Mouse (Mus musculus) lung, adult 2 months (tissue): Measurements from ENCODE around the gene Gstm4. TPM values are rescaled to one million over a fixed set of nuclear protein-coding genes. Genes with fewer than 3 reads are reported as not detected.
A peak's percentile ranks its signal among the peaks of the same experiment; 100 is the strongest.
"Not testable (repeated sequence)": the region's sequence is repeated elsewhere in the genome, so short reads cannot be mapped to it uniquely, and the experiment has no call there.

Experiments used
- DNase-seq: peaks from one replicate; pipeline ENCODE4 v3.0.0; 2022
- H3K4me1 ChIP-seq: fragments of 200-500 bp; 2 replicates; pipeline ENCODE4 v1.6.1; 2011; ENCODE audit warnings: low read length; ENCODE audit not compliant: control insufficient read depth, insufficient read depth
- H3K4me3 ChIP-seq: fragments of 200-500 bp; replicated peaks from 2 replicates; pipeline ENCODE3; 2011; ENCODE audit warnings: low read depth, mild to moderate bottlenecking, control low read depth, low read length; ENCODE audit errors: extremely low read depth
- CTCF ChIP-seq: fragments of 200-500 bp; IDR thresholded peaks from 2 replicates; pipeline ENCODE4 v1.5.1; 2011; ENCODE audit warnings: mild to moderate bottlenecking, low read length, control low read depth; ENCODE audit not compliant: insufficient read depth
- POLR2A ChIP-seq: fragments of 200-500 bp; IDR thresholded peaks from 2 replicates; pipeline ENCODE4 v1.6.1; 2011; ENCODE audit warnings: low read depth, mild to moderate bottlenecking, control low read depth, low read length, borderline replicate concordance; ENCODE audit errors: extremely low read depth
- WGBS: fragments of 180-500 bp; shearing (Covaris S2); methylation state at CpG from one replicate; pipeline ENCODE4 v1.1.7; 2018; 5-methylcytosine and 5-hydroxymethylcytosine counted together
- polyA plus RNA-seq: library from polyadenylated mRNA; depleted of rRNA; stranded (reverse); fragments of >200 nt; gene quantifications from 2 replicates; pipeline ENCODE4 v1.2.3, GENCODE M21; 2012

The Gstm4 gene
- polyA plus RNA-seq, 1 experiment: 17.9 TPM

DNA sequence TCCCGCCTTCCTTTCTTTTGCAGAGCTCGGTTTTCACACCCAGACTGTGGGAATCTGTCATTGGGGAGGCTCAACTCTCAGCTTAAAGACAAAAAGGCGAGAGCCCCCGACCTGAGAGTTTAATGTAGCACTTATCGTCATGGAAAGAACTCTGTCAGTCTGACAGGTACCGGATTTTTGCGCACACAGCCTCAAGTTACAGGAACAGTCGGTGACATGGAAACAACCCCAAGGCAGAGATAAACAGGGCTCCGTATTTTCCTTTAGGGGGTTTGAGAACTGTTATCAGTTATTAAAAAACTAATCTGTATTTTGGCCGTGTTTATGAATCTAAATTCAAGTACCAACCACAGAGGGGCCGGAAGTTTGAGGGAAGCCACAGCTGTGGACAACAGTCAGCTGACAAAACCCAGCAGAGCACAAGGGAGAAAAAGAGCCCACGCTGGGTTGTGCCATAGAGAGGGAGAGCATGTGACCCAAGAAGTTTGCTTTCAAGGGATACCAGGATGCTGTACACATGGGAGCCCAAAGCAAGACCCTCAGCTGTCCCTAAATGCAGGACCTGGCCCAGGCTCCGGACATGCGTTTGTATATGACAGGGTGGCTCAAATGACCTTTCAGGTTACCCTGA lies 26.4 kb downstream of the Gstm4 start:
- no peak for DNase-seq
- H3K4me3 ChIP-seq: peak overlapping the region; percentile 37
- WGBS: 10% methylated on average over 14 of the region's 14 CpGs
- H3K4me1 ChIP-seq: peaks cover 31% of the 10 kb centered on the region
- TF ChIP-seq POLR2A (no peak), CTCF (no peak)

DNA sequence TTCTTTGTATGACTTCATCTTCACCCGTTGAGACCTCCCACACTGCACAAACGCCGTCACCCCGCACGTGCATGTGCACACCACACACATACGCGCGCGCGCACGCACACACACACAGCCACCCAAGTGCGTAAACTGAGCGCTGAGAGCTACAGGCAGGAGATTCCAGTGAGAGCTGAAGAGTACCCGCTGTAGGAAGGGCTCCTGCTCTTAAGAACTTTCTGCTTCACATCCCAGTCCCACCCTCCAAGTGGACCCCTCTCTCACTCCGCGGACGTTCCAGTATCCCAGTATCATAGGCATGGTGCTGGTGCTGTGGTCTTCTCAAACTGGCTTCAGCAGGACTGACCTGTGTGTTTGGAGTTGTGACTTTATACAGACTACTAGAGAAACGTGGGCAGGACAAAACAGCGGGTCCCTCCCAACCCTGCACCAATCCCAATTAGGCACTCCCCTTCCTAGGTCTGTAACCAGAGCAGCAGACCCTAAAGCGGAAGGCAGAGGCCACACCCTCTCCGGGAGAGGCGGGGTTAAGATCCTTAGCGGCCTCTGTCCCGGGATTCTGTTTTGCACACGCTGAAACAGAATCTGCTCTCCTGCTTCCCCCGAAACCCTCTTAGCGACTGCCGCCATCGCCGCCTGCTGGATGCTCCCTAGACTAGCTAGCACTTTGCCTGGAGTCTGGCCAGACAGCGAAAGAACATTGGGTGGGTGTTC lies 27.1 kb downstream of the Gstm4 start, which contains the start of gene Gstm1:
Gene Gstm1, minus strand, starts transcription at position 501 of the 717 bp plus-strand sequence.
- peak within 1 kb of the TSS; percentile 74 for H3K4me3 ChIP-seq
- WGBS: under 1% methylated on average over 31 of the region's 31 CpGs
- peak; percentile 91 for DNase-seq
- peaks cover 33% of the 10 kb centered on the region for H3K4me1 ChIP-seq
- TF ChIP-seq CTCF (peak; percentile 80), POLR2A (peak; percentile 98)

DNA sequence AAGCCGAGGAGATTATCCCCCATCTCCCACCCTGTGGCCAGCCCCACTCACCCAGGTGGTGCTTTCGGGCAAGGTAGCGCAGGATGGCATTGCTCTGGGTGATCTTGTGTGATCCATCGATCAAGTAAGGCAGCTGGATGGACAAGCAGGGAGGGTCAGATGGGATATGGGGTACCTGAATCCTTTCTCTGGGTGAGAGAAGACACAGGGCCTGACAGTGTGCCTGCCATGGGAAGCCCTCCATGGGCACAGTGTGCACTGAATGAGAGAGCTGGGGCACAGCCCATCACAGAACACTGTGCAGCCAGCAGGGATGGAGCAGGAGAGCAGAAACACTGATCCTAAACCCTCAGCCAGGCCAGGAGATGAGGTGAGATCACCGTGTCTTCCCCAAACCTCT lies 28.2 kb downstream of the Gstm4 start:
- 86% methylated on average over 5 of the region's 5 CpGs for WGBS
- Histone ChIP-seq H3K4me3 (peak overlapping the region; percentile 11), H3K4me1 (peaks cover 31% of the 10 kb centered on the region)
- DNase-seq: not testable (repeated sequence)

DNA sequence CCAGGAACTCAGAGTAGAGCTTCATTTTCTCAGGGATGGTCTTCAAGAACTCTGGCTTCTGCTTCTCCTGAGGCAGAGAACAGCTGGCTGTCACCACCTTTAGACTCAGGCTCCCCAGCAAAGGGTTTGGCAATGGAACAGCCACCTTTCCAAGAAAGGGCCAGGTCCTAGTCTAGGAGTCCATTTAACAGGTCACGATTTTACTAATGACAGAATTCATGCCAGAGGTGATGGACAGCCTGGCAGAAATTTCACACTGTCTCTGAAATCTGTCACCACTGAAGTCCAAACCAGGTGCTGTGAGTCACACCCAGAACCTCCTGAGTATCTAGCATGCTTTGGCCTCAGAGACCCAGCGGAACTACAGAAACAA lies 29.7 kb downstream of the Gstm4 start:
- H3K4me1 ChIP-seq: peaks cover 34% of the 10 kb centered on the region
- H3K4me3 ChIP-seq: no peak overlapping the region
- TF ChIP-seq CTCF (no peak), POLR2A (no peak)
- DNase-seq: no peak
- 81% methylated on average over 2 of the region's 2 CpGs for WGBS

DNA sequence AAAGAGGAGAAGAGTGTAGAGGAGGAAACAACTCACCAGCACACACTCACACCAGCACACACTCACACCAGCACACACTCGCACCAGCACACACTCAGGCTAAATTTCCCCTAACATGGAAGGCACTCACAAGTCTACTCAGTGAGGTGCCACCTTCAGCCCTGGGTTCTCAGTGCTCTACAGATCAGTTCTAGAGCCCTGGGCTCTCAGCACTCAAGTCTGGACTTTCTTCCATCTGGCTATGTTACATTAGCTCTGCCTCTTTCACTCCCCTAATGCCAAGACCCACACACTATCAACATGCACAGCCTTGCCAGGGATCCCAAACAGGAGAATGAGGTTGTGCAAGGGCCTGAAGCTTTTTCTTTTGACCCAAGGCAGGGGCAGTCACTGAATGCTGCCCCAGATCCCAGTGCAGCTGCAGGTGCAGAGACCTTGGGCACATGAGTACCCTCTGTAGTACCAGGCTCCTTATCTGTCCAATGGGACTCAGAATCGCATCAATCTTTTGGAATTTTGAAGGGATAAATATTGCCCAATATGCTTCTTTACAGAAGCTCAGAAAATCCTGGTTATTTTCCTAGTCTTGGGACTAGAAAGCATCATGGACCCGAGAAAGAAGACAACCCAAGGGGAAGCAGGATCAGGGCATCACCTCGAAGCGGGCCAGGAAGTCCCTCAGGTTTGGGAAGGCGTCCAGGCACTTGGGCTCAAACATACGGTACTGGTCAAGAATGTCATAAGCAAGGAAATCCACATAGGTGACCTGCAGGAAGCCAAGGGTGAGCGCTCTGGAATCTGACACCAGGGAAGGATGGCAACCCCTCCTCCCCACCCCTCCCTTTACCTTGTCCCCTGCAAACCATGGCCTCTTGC lies 30.4 kb downstream of the Gstm4 start:
- TF ChIP-seq POLR2A (no peak), CTCF (no peak)
- H3K4me1 ChIP-seq: peaks cover 34% of the 10 kb centered on the region
- WGBS: 70% methylated on average over 8 of the region's 8 CpGs
- H3K4me3 ChIP-seq: no peak overlapping the region
- DNase-seq: no peak

DNA sequence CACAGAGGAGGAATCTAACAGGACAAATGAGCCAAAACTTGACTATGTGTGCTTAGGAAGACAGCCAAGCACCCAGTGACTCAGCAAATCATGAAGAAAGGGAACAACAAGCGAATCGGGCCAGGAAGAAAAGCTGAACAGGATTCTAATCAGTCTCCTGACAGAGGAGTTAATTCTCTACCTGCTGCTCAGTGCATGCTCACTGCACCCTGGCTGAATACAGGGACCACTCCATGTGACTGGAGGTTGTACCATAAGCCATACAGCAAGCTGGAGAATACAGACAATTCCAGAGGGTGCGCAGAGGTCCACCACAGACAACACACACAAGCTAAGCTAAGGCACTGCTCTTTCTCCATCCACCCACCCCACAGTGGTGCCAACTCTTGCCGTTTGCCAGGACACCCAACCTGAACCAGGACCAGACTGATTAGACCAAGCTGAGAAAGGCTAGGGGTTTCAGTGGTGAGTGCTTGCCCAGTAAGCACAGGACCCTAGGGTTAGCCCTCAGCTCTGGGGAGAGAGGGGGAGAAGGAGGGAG lies 31.3 kb downstream of the Gstm4 start:
- WGBS: 38% methylated on average over 4 of the region's 4 CpGs
- TF ChIP-seq CTCF (no peak), POLR2A (no peak)
- peaks cover 32% of the 10 kb centered on the region for H3K4me1 ChIP-seq
- H3K4me3 ChIP-seq: peak overlapping the region; percentile 15
- peak; percentile 76 for DNase-seq

DNA sequence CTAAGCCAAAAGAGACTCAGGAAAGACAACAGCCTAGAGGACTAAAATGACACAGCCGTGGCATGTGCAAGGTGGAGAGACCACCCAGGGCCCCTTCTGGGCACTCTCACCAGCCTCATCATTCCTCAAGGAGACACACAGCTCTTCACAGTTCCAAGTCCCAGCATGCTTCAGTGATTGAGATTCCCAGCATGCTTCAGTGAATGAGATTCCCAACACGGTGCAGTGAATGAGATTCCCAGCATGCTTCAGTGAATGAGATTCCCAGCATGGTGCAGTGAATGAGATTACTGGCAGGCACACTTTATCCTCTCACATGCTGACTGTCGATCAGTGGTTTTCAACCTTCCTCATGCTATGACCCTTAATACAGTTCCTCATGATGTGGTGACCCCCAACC lies 33.1 kb downstream of the Gstm4 start:
- Histone ChIP-seq H3K4me1 (peaks cover 30% of the 10 kb centered on the region), H3K4me3 (no peak overlapping the region)
- DNase-seq: no peak
- WGBS: 78% methylated on average over 3 of the region's 3 CpGs
- TF ChIP-seq CTCF (no peak), POLR2A (no peak)

DNA sequence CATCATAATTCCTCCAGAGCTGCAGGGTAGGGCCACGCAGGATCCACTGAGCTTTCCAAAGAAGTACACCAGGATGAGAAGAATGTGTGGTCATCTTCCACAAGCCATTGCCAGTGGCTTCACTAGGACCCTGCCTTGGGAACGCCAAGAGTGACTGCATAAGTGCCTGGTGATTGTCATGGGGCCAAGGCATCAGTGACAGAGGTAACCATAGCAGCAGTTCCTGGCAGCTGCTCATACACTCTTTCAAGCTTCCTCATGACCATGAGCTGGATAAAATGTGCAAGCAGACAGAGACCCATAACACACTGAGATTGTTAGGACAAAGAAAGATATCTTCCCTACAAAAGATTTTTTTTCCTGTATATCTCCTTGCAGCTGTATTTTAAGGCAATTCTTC lies 34.4 kb downstream of the Gstm4 start:
- 47% methylated on average over 2 of the region's 2 CpGs for WGBS
- TF ChIP-seq POLR2A (no peak), CTCF (no peak)
- Histone ChIP-seq H3K4me1 (peaks cover 20% of the 10 kb centered on the region), H3K4me3 (no peak overlapping the region)
- no peak for DNase-seq

DNA sequence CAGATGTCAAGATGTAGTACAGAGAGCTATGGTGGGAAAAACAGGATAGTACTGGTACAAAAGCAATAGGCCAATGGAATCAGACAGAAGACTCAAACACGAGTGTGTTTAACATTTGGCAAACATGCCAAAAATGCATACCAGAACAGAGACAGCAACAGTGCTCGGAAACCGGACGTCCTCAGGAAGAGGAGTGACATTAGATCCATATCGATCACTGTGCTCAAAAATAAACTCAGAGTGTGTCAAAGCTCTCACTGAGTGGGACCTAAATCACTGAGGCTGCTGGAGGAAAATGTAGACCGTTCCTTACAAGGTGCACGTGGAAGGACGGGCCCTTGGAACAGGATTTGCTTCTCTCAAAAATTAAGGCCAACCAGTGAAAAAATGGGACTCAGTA lies 42.7 kb downstream of the Gstm4 start:
- DNase-seq: no peak
- Histone ChIP-seq H3K4me1 (0 out of 2 replicates have a peak, but pooled peaks cover 2% of the 10 kb centered on the region), H3K4me3 (no peak overlapping the region)
- TF ChIP-seq CTCF: no peak
- no peak for TF ChIP-seq POLR2A
- WGBS: 32% methylated on average over 8 of the region's 8 CpGs
